In the genomic region with DNA sequence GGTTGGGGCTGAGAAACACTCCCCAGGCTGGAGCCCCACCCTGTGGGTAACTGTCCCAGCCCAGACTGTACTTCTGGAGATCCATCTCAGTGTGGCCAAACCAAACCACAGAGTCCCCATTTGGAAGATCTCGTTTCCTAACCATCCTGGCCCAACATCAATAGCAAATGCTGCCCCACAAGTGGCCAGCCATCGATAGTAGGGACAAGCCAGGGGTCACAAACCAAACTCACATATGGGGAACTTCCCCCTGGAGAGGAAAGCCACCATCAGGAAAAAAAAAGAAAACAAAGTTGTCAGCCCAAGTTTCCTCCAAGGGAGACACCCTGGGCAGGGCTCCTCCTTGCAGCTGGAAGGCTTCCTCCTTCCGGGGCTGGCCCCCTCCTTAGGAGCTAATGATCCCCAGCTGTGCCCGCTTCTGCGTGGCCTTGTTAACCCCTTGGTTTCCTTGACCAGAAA, we compare ENCODE assay signal across 10 mouse cellular contexts.
DNase-seq lines count a peak whose midpoint lies in the region; TF ChIP-seq lines count a peak whose summit lies in the region.
"Had no signal": no experiment of that assay in that cellular context is flagged by ENCODE, and none has a peak within 500 bp of the region (broad histone marks: within the 10 kb centered on the region; RNA-seq: fewer than 3 reads in every experiment).

No protein-coding gene starts in this region.

- DNase-seq in urinary bladder, postnatal 4 days (ENCODE audit: low spot score in 2 of 2): peak; percentile 64 to 66
- no peak for DNase-seq in urinary bladder, postnatal 10 days (ENCODE audit: low spot score)
- DNase-seq in gastrocnemius, adult 18-20 months (ENCODE audit: low spot score): peak; percentile 66
- DNase-seq in limb, embryonic 10.5 days (ENCODE audit: low spot score): peak; percentile 68
- no peak for DNase-seq in cerebellum, adult 2 months
- DNase-seq in ovary, postnatal 10 days (ENCODE audit: low spot score): no peak
- DNase-seq in right cerebral cortex, postnatal 14 days: no peak
- DNase-seq in layer of hippocampus, adult 18-20 months (ENCODE audit: low spot score in 2 of 2): no peak
- DNase-seq: thymus, postnatal 36 days had no signal

- H3K27me3 ChIP-seq in limb, embryonic 10.5 days (ENCODE audit: low read depth, poor library complexity, severe bottlenecking): no peaks in the 10 kb centered on the region
- no peaks in the 10 kb centered on the region for H3K27me3 ChIP-seq in cerebellum, adult 2 months (ENCODE audit: control insufficient read depth, insufficient read depth, low read length)
- H3K27me3 ChIP-seq: Patski had no signal

- H3K9me3 ChIP-seq in limb, embryonic 10.5 days (replicated peaks): no peaks in the 10 kb centered on the region

- H3K36me3 ChIP-seq in limb, embryonic 10.5 days: no peaks in the 10 kb centered on the region

- TF ChIP-seq CTCF in cerebellum, adult 2 months (IDR thresholded peaks at IDR 0.05; ENCODE audit: borderline replicate concordance, insufficient read depth, low read depth, low read length): no peak

- peaks cover 38% of the 10 kb centered on the region for H3K4me1 ChIP-seq in limb, embryonic 10.5 days
- H3K4me1 ChIP-seq in cerebellum, adult 2 months (ENCODE audit: control insufficient read depth, insufficient read depth, low read length): no peaks in the 10 kb centered on the region; the same call in 1 of the 2 replicates

- H3K27ac ChIP-seq in limb, embryonic 10.5 days: peak overlapping the region; percentile 70
- H3K27ac ChIP-seq in cerebellum, adult 2 months (ENCODE audit: insufficient read depth, low read length): no peak overlapping the region

- no peak overlapping the region for H3K4me3 ChIP-seq in limb, embryonic 10.5 days
- H3K4me3 ChIP-seq in cerebellum, adult 2 months (replicated peaks; ENCODE audit: insufficient read depth, low read depth, low read length): no peak overlapping the region

- WGBS in limb, embryonic 10.5 days: 6% methylated on average over 5 of the region's 5 CpGs
- WGBS in cerebellum, adult 2 months: 29% methylated on average over 5 of the region's 5 CpGs

- TF ChIP-seq POLR2A in cerebellum, adult 2 months (IDR thresholded peaks at IDR 0.05; ENCODE audit: borderline replicate concordance, insufficient read depth, low read length): no peak

Comparison
In these comparisons a context has a peak if more than half of its experiments do, and no peak if none do; other contexts are left out.
1. DNase-seq: peak in urinary bladder, postnatal 4 days (2 of 2), gastrocnemius, adult 18-20 months (single experiment) and limb, embryonic 10.5 days (single experiment); none in urinary bladder, postnatal 10 days (single experiment), cerebellum, adult 2 months (0 of 2), ovary, postnatal 10 days (single experiment), right cerebral cortex, postnatal 14 days (single experiment) and layer of hippocampus, adult 18-20 months (0 of 2).